Mouse (Mus musculus) hindbrain, embryonic 13.5 days (tissue): ENCODE results near the gene Bsn. TPM values are rescaled to one million over a fixed set of nuclear protein-coding genes. Genes with fewer than 3 reads are reported as not detected.

Experiments
- ATAC-seq: fragments of 200-750 bp; cut with Nextera tagmentation; 2 replicates; pipeline ENCODE4 v1.8.0; 2017; ENCODE audit warnings: moderate TSS enrichment; ENCODE audit not compliant: low FRiP score
- H3K27ac ChIP-seq: fragments of 300-500 bp; sonication (generic); 2 replicates; pipeline ENCODE4 v1.5.1; 2015; ENCODE audit warnings: inconsistent platforms, mild to moderate bottlenecking, moderate library complexity
- H3K27me3 ChIP-seq: fragments of 300-500 bp; sonication (generic); 2 replicates; pipeline ENCODE4 v1.6.1; 2015; ENCODE audit warnings: mild to moderate bottlenecking, inconsistent platforms
- H3K36me3 ChIP-seq: fragments of 300-500 bp; sonication (generic); 2 replicates; pipeline ENCODE4 v1.6.1; 2015; ENCODE audit warnings: mild to moderate bottlenecking, inconsistent platforms
- H3K4me1 ChIP-seq: fragments of 300-500 bp; sonication (generic); replicated peaks from 2 replicates; pipeline ENCODE4 v1.6.1; 2015; ENCODE audit warnings: inconsistent platforms
- H3K4me2 ChIP-seq: fragments of 300-500 bp; sonication (generic); 2 replicates; pipeline ENCODE4 v1.6.1; 2015; ENCODE audit warnings: inconsistent platforms, mild to moderate bottlenecking, moderate library complexity
- H3K4me3 ChIP-seq: fragments of 300-500 bp; sonication (generic); 2 replicates; pipeline ENCODE4 v1.5.1; 2015; ENCODE audit warnings: mild to moderate bottlenecking, inconsistent platforms
- H3K9ac ChIP-seq: fragments of 300-500 bp; sonication (generic); 2 replicates; pipeline ENCODE4 v1.6.1; 2015; ENCODE audit warnings: mild to moderate bottlenecking, inconsistent platforms
- H3K9me3 ChIP-seq: fragments of 300-500 bp; sonication (generic); 2 replicates; pipeline ENCODE4 v1.6.1; 2016; ENCODE audit warnings: inconsistent platforms
- WGBS: fragments of 180-500 bp; shearing (Covaris S2); methylation state at CpG from one replicate; pipeline ENCODE4 v1.1.7; 2015; 5-methylcytosine and 5-hydroxymethylcytosine counted together
- polyA plus RNA-seq: library from polyadenylated mRNA; unstranded; fragments of >200 nt; fragmentation: Nextera tagmentation; extraction: Ambion mirVana; gene quantifications from 2 replicates; pipeline ENCODE4 v1.2.1, GENCODE M21; 2015

Gene Bsn
- polyA plus RNA-seq, 1 experiment from 2014 or later: 8.3 TPM

GRCm38 (mm10) chr9:108189488-108189786 is 747 bp downstream of the Bsn start:
- peaks cover 23% of the 10 kb centered on the region; the same call in 1 of the 2 replicates for H3K36me3 ChIP-seq
- peak overlapping the region; percentile 90 for H3K4me3 ChIP-seq
- H3K9me3 ChIP-seq: no peaks in the 10 kb centered on the region
- peak overlapping the region; percentile 74 for H3K4me2 ChIP-seq
- ATAC-seq: peak; percentile 61; the same call in 1 of the 2 replicates
- peak overlapping the region; percentile 87 for H3K27ac ChIP-seq
- WGBS: 25% methylated on average over 5 of the region's 5 CpGs
- H3K4me1 ChIP-seq: peaks cover 42% of the 10 kb centered on the region
- H3K27me3 ChIP-seq: 0 out of 2 replicates have a peak, but pooled peaks cover 10% of the 10 kb centered on the region
- peak overlapping the region; percentile 97 for H3K9ac ChIP-seq

- Histone ChIP-seq H3K4me1 (peaks cover 43% of the 10 kb centered on the region), H3K27ac (peak overlapping the region; percentile 87; the same call in 1 of the 2 replicates), H3K4me2 (peak overlapping the region; percentile 74), H3K9ac (peak overlapping the region; percentile 97), H3K9me3 (no peaks in the 10 kb centered on the region), H3K4me3 (peak overlapping the region; percentile 90), H3K27me3 (0 out of 2 replicates have a peak, but pooled peaks cover 10% of the 10 kb centered on the region), H3K36me3 (peaks cover 23% of the 10 kb centered on the region; the same call in 1 of the 2 replicates)
- WGBS: 76% methylated on average over 7 of the region's 7 CpGs
- no peak for ATAC-seq
Observed at GRCm38 (mm10) chr9:108189023-108189422, 1.2 kb downstream of the Bsn start.

- no peak overlapping the region for H3K27ac ChIP-seq
- 0 out of 2 replicates have a peak, but pooled peaks cover 10% of the 10 kb centered on the region for H3K27me3 ChIP-seq
- H3K36me3 ChIP-seq: peaks cover 23% of the 10 kb centered on the region; the same call in 1 of the 2 replicates
- no peaks in the 10 kb centered on the region for H3K9me3 ChIP-seq
- H3K4me1 ChIP-seq: peaks cover 48% of the 10 kb centered on the region
- H3K4me3 ChIP-seq: peak overlapping the region; percentile 90
- peak overlapping the region; percentile 74 for H3K4me2 ChIP-seq
- 80% methylated on average over 8 of the region's 8 CpGs for WGBS
- ATAC-seq: no peak
- H3K9ac ChIP-seq: peak overlapping the region; percentile 97
Observed at GRCm38 (mm10) chr9:108188511-108188910, 1.7 kb downstream of the Bsn start.

- H3K9ac ChIP-seq: peak overlapping the region; percentile 97
- peaks cover 23% of the 10 kb centered on the region; the same call in 1 of the 2 replicates for H3K36me3 ChIP-seq
Observed at GRCm38 (mm10) chr9:108187616-108188015, 2.6 kb downstream of the Bsn start.

GRCm38 (mm10) chr9:108185786-108186185 is 4.4 kb downstream of the Bsn start:
- peaks cover 54% of the 10 kb centered on the region for H3K4me1 ChIP-seq
- H3K4me3 ChIP-seq: no peak overlapping the region
- ATAC-seq: no peak
- H3K4me2 ChIP-seq: no peak overlapping the region
- no peaks in the 10 kb centered on the region for H3K9me3 ChIP-seq
- H3K27me3 ChIP-seq: no peaks in the 10 kb centered on the region
- no peak overlapping the region for H3K9ac ChIP-seq
- 90% methylated on average over 8 of the region's 8 CpGs for WGBS
- peaks cover 23% of the 10 kb centered on the region; the same call in 1 of the 2 replicates for H3K36me3 ChIP-seq
- no peak overlapping the region for H3K27ac ChIP-seq

More at GRCm38 (mm10) chr9:108187616-108188015, 2.6 kb downstream of the Bsn start:
- WGBS: 34% methylated on average over 6 of the region's 6 CpGs
- Histone ChIP-seq H3K4me3 (no peak overlapping the region), H3K4me2 (peak overlapping the region; percentile 74), H3K4me1 (peaks cover 54% of the 10 kb centered on the region), H3K27ac (no peak overlapping the region), H3K9me3 (no peaks in the 10 kb centered on the region), H3K27me3 (0 out of 2 replicates have a peak, but pooled peaks cover 6% of the 10 kb centered on the region)
- no peak for ATAC-seq

GRCm38 (mm10) chr9:108183531-108183994 is 6.6 kb downstream of the Bsn start:
- no peak overlapping the region for H3K27ac ChIP-seq
- H3K9me3 ChIP-seq: no peaks in the 10 kb centered on the region
- no peak for ATAC-seq
- no peaks in the 10 kb centered on the region for H3K27me3 ChIP-seq
- no peak overlapping the region for H3K4me3 ChIP-seq
- no peak overlapping the region for H3K4me2 ChIP-seq
- H3K4me1 ChIP-seq: peaks cover 51% of the 10 kb centered on the region
- H3K9ac ChIP-seq: no peak overlapping the region
- peaks cover 23% of the 10 kb centered on the region; the same call in 1 of the 2 replicates for H3K36me3 ChIP-seq
- 93% methylated on average over 19 of the region's 19 CpGs for WGBS

- H3K9ac ChIP-seq: no peak overlapping the region
- ATAC-seq: no peak
- no peak overlapping the region for H3K4me3 ChIP-seq
- no peaks in the 10 kb centered on the region for H3K27me3 ChIP-seq
- no peak overlapping the region for H3K4me2 ChIP-seq
- peaks cover 45% of the 10 kb centered on the region for H3K4me1 ChIP-seq
- no peaks in the 10 kb centered on the region for H3K9me3 ChIP-seq
- 75% methylated on average over 11 of the region's 11 CpGs for WGBS
- no peak overlapping the region for H3K27ac ChIP-seq
- peaks cover 23% of the 10 kb centered on the region; the same call in 1 of the 2 replicates for H3K36me3 ChIP-seq
Observed at GRCm38 (mm10) chr9:108182806-108183506, 7.2 kb downstream of the Bsn start.

GRCm38 (mm10) chr9:108178391-108178790 is 11.8 kb downstream of the Bsn start:
- no peak overlapping the region for H3K9ac ChIP-seq
- H3K36me3 ChIP-seq: no peaks in the 10 kb centered on the region
- H3K4me1 ChIP-seq: peaks cover 33% of the 10 kb centered on the region
- no peak overlapping the region for H3K4me3 ChIP-seq
- H3K27me3 ChIP-seq: no peaks in the 10 kb centered on the region
- H3K4me2 ChIP-seq: no peak overlapping the region
- H3K9me3 ChIP-seq: no peaks in the 10 kb centered on the region
- H3K27ac ChIP-seq: no peak overlapping the region
- ATAC-seq: no peak
- WGBS: 82% methylated on average over 5 of the region's 5 CpGs

GRCm38 (mm10) chr9:108175116-108175838 is 14.9 kb downstream of the Bsn start:
- H3K27ac ChIP-seq: no peak overlapping the region
- 79% methylated on average over 19 of the region's 19 CpGs for WGBS
- no peaks in the 10 kb centered on the region for H3K36me3 ChIP-seq
- H3K9me3 ChIP-seq: no peaks in the 10 kb centered on the region
- no peak for ATAC-seq
- no peak overlapping the region for H3K4me2 ChIP-seq
- H3K4me3 ChIP-seq: no peak overlapping the region
- no peak overlapping the region for H3K9ac ChIP-seq
- peaks cover 35% of the 10 kb centered on the region for H3K4me1 ChIP-seq
- no peaks in the 10 kb centered on the region for H3K27me3 ChIP-seq

- WGBS: 78% methylated on average over 5 of the region's 5 CpGs
- Histone ChIP-seq H3K4me3 (no peak overlapping the region), H3K27me3 (no peaks in the 10 kb centered on the region), H3K27ac (no peak overlapping the region), H3K4me1 (peaks cover 34% of the 10 kb centered on the region), H3K9me3 (0 out of 2 replicates have a peak, but pooled peaks cover 5% of the 10 kb centered on the region), H3K36me3 (peaks cover 5% of the 10 kb centered on the region; the same call in 1 of the 2 replicates), H3K9ac (no peak overlapping the region), H3K4me2 (no peak overlapping the region)
- ATAC-seq: no peak
Observed at GRCm38 (mm10) chr9:108172777-108173350, 17.3 kb downstream of the Bsn start.

GRCm38 (mm10) chr9:108169751-108170150 is 20.4 kb downstream of the Bsn start:
- no peak for ATAC-seq
- 80% methylated on average over 10 of the region's 10 CpGs for WGBS

GRCm38 (mm10) chr9:108165143-108165542 is 25.0 kb downstream of the Bsn start:
- peaks cover 5% of the 10 kb centered on the region; the same call in 1 of the 2 replicates for H3K36me3 ChIP-seq
- no peak overlapping the region for H3K4me2 ChIP-seq
- peaks cover 6% of the 10 kb centered on the region for H3K4me1 ChIP-seq
- no peak for ATAC-seq
- no peak overlapping the region for H3K27ac ChIP-seq
- WGBS: 39% methylated on average over 8 of the region's 8 CpGs
- no peak overlapping the region for H3K4me3 ChIP-seq
- H3K27me3 ChIP-seq: no peaks in the 10 kb centered on the region
- H3K9me3 ChIP-seq: 0 out of 2 replicates have a peak, but pooled peaks cover 5% of the 10 kb centered on the region
- no peak overlapping the region for H3K9ac ChIP-seq

More at GRCm38 (mm10) chr9:108169751-108170150, 20.4 kb downstream of the Bsn start:
- Histone ChIP-seq H3K27me3 (no peaks in the 10 kb centered on the region), H3K9ac (no peak overlapping the region), H3K4me2 (no peak overlapping the region), H3K9me3 (0 out of 2 replicates have a peak, but pooled peaks cover 5% of the 10 kb centered on the region), H3K4me1 (peaks cover 23% of the 10 kb centered on the region), H3K36me3 (peaks cover 5% of the 10 kb centered on the region; the same call in 1 of the 2 replicates), H3K4me3 (no peak overlapping the region), H3K27ac (peak overlapping the region; percentile 35; the same call in 1 of the 2 replicates)
